Mouse (Mus musculus) neural tube, embryonic 14.5 days (tissue): ENCODE measurements around the gene Hoxd3. TPM values are rescaled to one million over a fixed set of nuclear protein-coding genes. Genes with fewer than 3 reads are reported as not detected.

Experiments used
- ATAC-seq: fragments of 200-750 bp; cut with Nextera tagmentation; 2 replicates; pipeline ENCODE4 v1.8.0; 2017; ENCODE audit warnings: low read depth, mild to moderate bottlenecking, moderate TSS enrichment, moderate library complexity
- H3K27ac ChIP-seq: fragments of 300-500 bp; sonication (generic); 2 replicates; pipeline ENCODE4 v1.5.1; 2014; ENCODE audit warnings: low read depth, mild to moderate bottlenecking, control low read depth, low read length, moderate library complexity, mixed read lengths
- H3K27me3 ChIP-seq: fragments of 300-500 bp; sonication (generic); 2 replicates; pipeline ENCODE4 v1.6.1; 2014; ENCODE audit warnings: low read length; ENCODE audit not compliant: control insufficient read depth, insufficient read depth
- H3K36me3 ChIP-seq: fragments of 300-500 bp; sonication (generic); 2 replicates; pipeline ENCODE4 v1.6.1; 2014; ENCODE audit warnings: low read length, mixed read lengths; ENCODE audit not compliant: control insufficient read depth, insufficient read depth
- H3K4me1 ChIP-seq: fragments of 300-500 bp; sonication (generic); 2 replicates; pipeline ENCODE4 v1.6.1; 2014; ENCODE audit warnings: low read length; ENCODE audit not compliant: control insufficient read depth, insufficient read depth
- H3K4me2 ChIP-seq: fragments of 300-500 bp; sonication (generic); 2 replicates; pipeline ENCODE4 v1.6.1; 2014; ENCODE audit warnings: mild to moderate bottlenecking, low read depth, low read length, control low read depth
- H3K4me3 ChIP-seq: fragments of 300-500 bp; sonication (generic); 2 replicates; pipeline ENCODE4 v1.5.1; 2014; ENCODE audit warnings: low read depth, low read length, control low read depth, mixed read lengths
- H3K9ac ChIP-seq: fragments of 300-500 bp; sonication (generic); replicated peaks from 2 replicates; pipeline ENCODE4 v1.6.1; 2014; ENCODE audit warnings: low read depth, mild to moderate bottlenecking, control low read depth, low read length, mixed read lengths
- H3K9me3 ChIP-seq: fragments of 300-500 bp; sonication (generic); 2 replicates; pipeline ENCODE4 v1.6.1; 2016; ENCODE audit warnings: low read length; ENCODE audit not compliant: control insufficient read depth
- WGBS: fragments of 180-500 bp; shearing (Covaris S2); extraction: QIAGEN DNeasy Blood & Tissue Kit; methylation state at CpG from one replicate; pipeline ENCODE4 v1.1.7; 2014; 5-methylcytosine and 5-hydroxymethylcytosine counted together
- polyA plus RNA-seq: library from polyadenylated mRNA; unstranded; fragments of >200 nt; fragmentation: Nextera tagmentation; extraction: Ambion mirVana; gene quantifications from 2 replicates; pipeline ENCODE4 v1.2.1, GENCODE M21; 2014

Hoxd3 gene
- 13.5 and 13.9 TPM in 2 replicates for polyA plus RNA-seq

GRCm38 (mm10) chr2:74711721-74712621 is at the start of gene Hoxd3, which contains the start of gene Hoxd4:
Gene Hoxd3 (plus strand): TSS chr2:74711927.
Gene Hoxd4 (plus strand): TSS chr2:74711929.
- peak within 1 kb of the TSS; percentile 75 for H3K4me2 ChIP-seq
- H3K27me3 ChIP-seq = no peaks in the 10 kb centered on the region
- peak within 1 kb of the TSS; percentile 100 for H3K27ac ChIP-seq
- under 1% methylated on average over 65 of the region's 65 CpGs for WGBS
- peak within 1 kb of the TSS; percentile 99 for H3K4me3 ChIP-seq
- peak; percentile 74 for ATAC-seq
- H3K36me3 ChIP-seq = no peaks in the 10 kb centered on the region
- peak within 1 kb of the TSS; percentile 100 for H3K9ac ChIP-seq
- no peaks in the 10 kb centered on the region for H3K9me3 ChIP-seq
- H3K4me1 ChIP-seq = peaks cover 39% of the 10 kb centered on the region

- Histone ChIP-seq H3K9me3 (no peaks in the 10 kb centered on the region), H3K36me3 (no peaks in the 10 kb centered on the region), H3K4me2 (no peak overlapping the region), H3K9ac (no peak overlapping the region), H3K27ac (no peak overlapping the region), H3K4me3 (no peak overlapping the region), H3K4me1 (peaks cover 3% of the 10 kb centered on the region; the same call in 1 of the 2 replicates), H3K27me3 (peaks cover 57% of the 10 kb centered on the region)
- no peak for ATAC-seq
- 1% methylated on average over 18 of the region's 18 CpGs for WGBS
Measured at GRCm38 (mm10) chr2:74663291-74663925, 48.3 kb upstream of the Hoxd3 start.

DNA sequence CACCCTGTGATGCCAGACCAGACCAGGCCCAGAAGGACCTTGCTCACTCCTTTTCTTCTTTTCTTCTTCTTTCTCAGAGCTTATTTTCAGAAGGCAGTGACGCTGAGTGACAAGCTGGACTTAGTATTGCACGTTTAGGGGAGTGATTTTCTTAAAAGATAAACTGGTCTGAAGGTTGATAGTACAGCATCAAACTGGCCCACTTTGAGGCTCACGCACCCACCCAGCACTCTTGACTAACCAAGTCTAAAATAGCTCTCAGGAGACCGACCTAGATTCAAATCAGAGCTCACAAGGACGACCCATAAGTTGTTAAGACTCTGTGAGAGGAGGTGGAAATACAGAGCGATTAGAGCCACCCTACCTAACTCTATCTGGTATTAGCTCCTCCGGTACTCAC is 45.3 kb upstream of the Hoxd3 start:
- 3% methylated on average over 7 of the region's 7 CpGs for WGBS
- no peak overlapping the region for H3K9ac ChIP-seq
- H3K4me1 ChIP-seq = 0 out of 2 replicates have a peak, but pooled peaks cover 4% of the 10 kb centered on the region
- H3K4me3 ChIP-seq = no peak overlapping the region
- H3K4me2 ChIP-seq = no peak overlapping the region
- H3K36me3 ChIP-seq = no peaks in the 10 kb centered on the region
- no peak overlapping the region for H3K27ac ChIP-seq
- no peaks in the 10 kb centered on the region for H3K9me3 ChIP-seq
- ATAC-seq = no peak
- H3K27me3 ChIP-seq = peaks cover 69% of the 10 kb centered on the region

DNA sequence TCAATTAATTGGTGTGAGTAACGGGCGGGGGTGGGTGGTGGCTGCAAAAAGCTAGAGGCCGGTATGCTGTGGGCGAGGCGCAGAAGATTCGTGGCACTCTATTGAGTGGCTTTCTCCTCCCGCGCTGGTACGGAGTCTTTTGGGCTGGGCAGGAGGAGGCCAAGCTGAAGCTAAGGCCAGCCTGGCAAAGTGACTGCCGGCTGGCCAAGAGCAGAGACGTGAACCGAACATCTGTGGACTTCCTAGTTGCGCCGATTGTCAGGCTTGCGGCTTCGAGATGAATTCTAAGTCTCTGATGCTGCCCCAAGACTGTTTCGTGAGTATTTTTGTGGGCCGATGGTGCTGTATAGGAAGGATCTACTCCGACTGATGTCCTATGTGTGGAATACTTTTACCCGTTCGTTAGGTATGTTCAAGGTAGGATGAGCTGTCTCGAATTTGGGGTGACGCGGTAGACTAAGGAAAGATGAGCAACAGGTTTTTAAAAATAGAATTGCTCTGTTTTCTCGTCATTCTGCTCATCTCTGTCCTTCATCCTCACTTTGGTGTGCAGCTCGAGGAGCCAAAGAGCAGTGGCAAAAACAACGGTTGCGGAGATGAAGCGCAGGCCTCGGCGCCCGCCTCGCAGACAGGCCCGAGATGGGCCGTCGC is 44.4 kb upstream of the Hoxd3 start:
- no peak for ATAC-seq
- Histone ChIP-seq H3K27me3 (peaks cover 69% of the 10 kb centered on the region), H3K4me2 (no peak overlapping the region), H3K36me3 (no peaks in the 10 kb centered on the region), H3K4me3 (no peak overlapping the region), H3K9me3 (no peaks in the 10 kb centered on the region), H3K4me1 (0 out of 2 replicates have a peak, but pooled peaks cover 4% of the 10 kb centered on the region), H3K27ac (no peak overlapping the region), H3K9ac (no peak overlapping the region)
- 1% methylated on average over 36 of the region's 36 CpGs for WGBS

- H3K4me2 ChIP-seq = peak within 1 kb of the TSS; percentile 43
Measured at GRCm38 (mm10) chr2:74667842-74668357, 43.8 kb upstream of the Hoxd3 start, which contains the start of gene Hoxd13. Gene Hoxd13 (plus strand): TSS chr2:74668310.

GRCm38 (mm10) chr2:74668370-74669229 is 43.1 kb upstream of the Hoxd3 start:
- Histone ChIP-seq H3K9me3 (no peaks in the 10 kb centered on the region), H3K9ac (no peak overlapping the region), H3K27ac (no peak overlapping the region), H3K4me3 (peak overlapping the region; percentile 22), H3K4me2 (peak overlapping the region; percentile 43), H3K4me1 (0 out of 2 replicates have a peak, but pooled peaks cover 4% of the 10 kb centered on the region), H3K36me3 (no peaks in the 10 kb centered on the region), H3K27me3 (peaks cover 70% of the 10 kb centered on the region)
- WGBS = 1% methylated on average over 73 of the region's 74 CpGs
- peak; percentile 44; the same call in 1 of the 2 replicates for ATAC-seq

More at GRCm38 (mm10) chr2:74667842-74668357, 43.8 kb upstream of the Hoxd3 start, which contains the start of gene Hoxd13:
- H3K9ac ChIP-seq = no peak within 1 kb of the TSS
- peak within 1 kb of the TSS; percentile 22 for H3K4me3 ChIP-seq
- H3K9me3 ChIP-seq = no peaks in the 10 kb centered on the region
- H3K27me3 ChIP-seq = peaks cover 69% of the 10 kb centered on the region
- ATAC-seq = peak; percentile 41; the same call in 1 of the 2 replicates
- H3K27ac ChIP-seq = no peak within 1 kb of the TSS
- no peaks in the 10 kb centered on the region for H3K36me3 ChIP-seq
- 1% methylated on average over 21 of the region's 51 CpGs for whole genome bisulfite sequencing
- 0 out of 2 replicates have a peak, but pooled peaks cover 4% of the 10 kb centered on the region for H3K4me1 ChIP-seq

DNA sequence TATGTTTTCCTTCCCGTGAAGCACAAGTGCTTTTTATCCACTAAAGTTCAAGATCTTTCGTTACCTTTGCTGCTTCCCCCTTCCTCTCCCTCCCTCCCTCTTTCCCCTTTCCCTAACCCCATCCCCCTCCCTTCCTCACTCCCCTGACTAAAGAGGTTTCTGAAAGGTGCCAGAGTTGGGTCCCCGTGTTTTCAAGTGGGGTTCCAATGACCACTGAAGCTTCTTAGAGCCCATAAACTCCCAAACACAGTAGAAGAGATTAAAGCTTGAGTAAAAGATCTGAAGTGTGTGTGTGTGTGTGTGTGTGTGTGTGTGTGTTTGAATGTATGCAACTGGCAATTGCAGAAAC is 42.5 kb upstream of the Hoxd3 start:
- ATAC-seq = no peak
- H3K27me3 ChIP-seq = peaks cover 70% of the 10 kb centered on the region
- no peaks in the 10 kb centered on the region for H3K36me3 ChIP-seq
- H3K9ac ChIP-seq = no peak overlapping the region
- no peaks in the 10 kb centered on the region for H3K9me3 ChIP-seq
- H3K4me2 ChIP-seq = no peak overlapping the region
- H3K4me3 ChIP-seq = no peak overlapping the region
- 0% methylated on average over 3 of the region's 3 CpGs for WGBS
- no peak overlapping the region for H3K27ac ChIP-seq
- H3K4me1 ChIP-seq = 0 out of 2 replicates have a peak, but pooled peaks cover 4% of the 10 kb centered on the region
